Mouse (Mus musculus) forebrain, embryonic 10.5 days (tissue): ENCODE results near the gene Mrpl4. TPM values are rescaled to one million over a fixed set of nuclear protein-coding genes. Genes with fewer than 3 reads are reported as not detected.

Experiments used
- DNase-seq: peaks from one replicate; pipeline ENCODE4 v3.0.0-alpha.2; 2017; ENCODE audit warnings: low spot score; ENCODE audit errors: extremely low spot score
- H3K27ac ChIP-seq: fragments of 300-500 bp; sonication (generic); 2 replicates; pipeline ENCODE4 v1.5.1; 2016; ENCODE audit warnings: mild to moderate bottlenecking
- H3K27me3 ChIP-seq: fragments of 300-500 bp; sonication (generic); 2 replicates; pipeline ENCODE4 v1.6.1; 2016; ENCODE audit warnings: mild to moderate bottlenecking; ENCODE audit not compliant: poor library complexity, severe bottlenecking
- H3K36me3 ChIP-seq: fragments of 300-500 bp; sonication (generic); replicated peaks from 2 replicates; pipeline ENCODE4 v1.6.1; 2016; ENCODE audit warnings: mild to moderate bottlenecking, moderate library complexity
- H3K4me1 ChIP-seq: fragments of 300-500 bp; sonication (generic); 2 replicates; pipeline ENCODE4 v1.6.1; 2016
- H3K4me3 ChIP-seq: fragments of 300-500 bp; sonication (generic); 2 replicates; pipeline ENCODE4 v1.5.1; 2016; ENCODE audit warnings: mild to moderate bottlenecking, moderate library complexity
- H3K9me3 ChIP-seq: fragments of 300-500 bp; sonication (generic); 2 replicates; pipeline ENCODE4 v1.6.1; 2016; ENCODE audit warnings: mild to moderate bottlenecking, moderate library complexity
- WGBS: fragments of 180-500 bp; shearing (Covaris S2); methylation state at CpG from one replicate; pipeline ENCODE4 v1.1.7; 2016; 5-methylcytosine and 5-hydroxymethylcytosine counted together
- polyA plus RNA-seq: library from polyadenylated mRNA; unstranded; fragments of >200 nt; fragmentation: Nextera tagmentation; extraction: Ambion mirVana; gene quantifications from 2 replicates; pipeline ENCODE4 v1.2.1, GENCODE M21; 2016

The Mrpl4 gene
- polyA plus RNA-seq, 1 experiment from 2014 or later = 154 TPM

- Histone ChIP-seq H3K36me3 (no peaks in the 10 kb centered on the region), H3K27ac (no peak overlapping the region), H3K9me3 (no peaks in the 10 kb centered on the region), H3K4me3 (0 out of 2 replicates have a peak overlapping the region, but pooled peaks have one; percentile 50), H3K4me1 (peaks cover 50% of the 10 kb centered on the region), H3K27me3 (peaks cover 87% of the 10 kb centered on the region)
- 75% methylated on average over 6 of the region's 6 CpGs for WGBS
- DNase-seq = no peak
These were observed 26.1 kb downstream of the Mrpl4 start for GRCm38 (mm10) chr9:21028560-21029110.

- Histone ChIP-seq H3K9me3 (no peaks in the 10 kb centered on the region), H3K27ac (peak within 1 kb of the TSS; percentile 76), H3K4me1 (peaks cover 52% of the 10 kb centered on the region), H3K36me3 (no peaks in the 10 kb centered on the region), H3K4me3 (peak within 1 kb of the TSS; percentile 50), H3K27me3 (peaks cover 95% of the 10 kb centered on the region)
- DNase-seq = peak; percentile 79
- 1% methylated on average over 37 of the region's 37 CpGs for WGBS
These were observed 26.9 kb downstream of the Mrpl4 start, which contains the start of gene Icam4 for GRCm38 (mm10) chr9:21029291-21030054. Gene Icam4, plus strand, starts transcription at chr9:21029373.

GRCm38 (mm10) chr9:21030055-21030600, 27.6 kb downstream of the Mrpl4 start:
- H3K36me3 ChIP-seq = no peaks in the 10 kb centered on the region
- peak overlapping the region; percentile 50 for H3K4me3 ChIP-seq
- no peaks in the 10 kb centered on the region for H3K9me3 ChIP-seq
- WGBS = 21% methylated on average over 22 of the region's 22 CpGs
- H3K27me3 ChIP-seq = peaks cover 100% of the 10 kb centered on the region
- no peak for DNase-seq
- peaks cover 59% of the 10 kb centered on the region for H3K4me1 ChIP-seq
- H3K27ac ChIP-seq = 0 out of 2 replicates have a peak overlapping the region, but pooled peaks have one; percentile 76

GRCm38 (mm10) chr9:21030781-21031250, 28.3 kb downstream of the Mrpl4 start:
- peak; percentile 81 for DNase-seq
- WGBS = under 1% methylated on average over 13 of the region's 13 CpGs
- no peak overlapping the region for H3K27ac ChIP-seq
- peaks cover 63% of the 10 kb centered on the region for H3K4me1 ChIP-seq
- H3K4me3 ChIP-seq = peak overlapping the region; percentile 50
- peaks cover 100% of the 10 kb centered on the region for H3K27me3 ChIP-seq
- H3K9me3 ChIP-seq = no peaks in the 10 kb centered on the region
- no peaks in the 10 kb centered on the region for H3K36me3 ChIP-seq

GRCm38 (mm10) chr9:21031251-21031895, 28.8 kb downstream of the Mrpl4 start:
- peak; percentile 60 for DNase-seq
- no peak overlapping the region for H3K27ac ChIP-seq
- H3K4me3 ChIP-seq = peak overlapping the region; percentile 50
- H3K4me1 ChIP-seq = peaks cover 68% of the 10 kb centered on the region
- no peaks in the 10 kb centered on the region for H3K9me3 ChIP-seq
- H3K36me3 ChIP-seq = no peaks in the 10 kb centered on the region
- peaks cover 100% of the 10 kb centered on the region for H3K27me3 ChIP-seq
- WGBS = 0% methylated on average over 36 of the region's 36 CpGs

- H3K4me1 ChIP-seq = peaks cover 74% of the 10 kb centered on the region
These were observed 29.4 kb downstream of the Mrpl4 start, which contains the start of gene Icam5 for GRCm38 (mm10) chr9:21031896-21032351. Gene Icam5, plus strand, starts transcription at chr9:21032073.

GRCm38 (mm10) chr9:21032491-21032890, 30.0 kb downstream of the Mrpl4 start:
- H3K9me3 ChIP-seq = no peaks in the 10 kb centered on the region
- H3K4me1 ChIP-seq = peaks cover 80% of the 10 kb centered on the region

More at GRCm38 (mm10) chr9:21031896-21032351, 29.4 kb downstream of the Mrpl4 start, which contains the start of gene Icam5:
- DNase-seq = peak; percentile 39
- H3K27ac ChIP-seq = peak within 1 kb of the TSS; percentile 5; the same call in 1 of the 2 replicates
- no peaks in the 10 kb centered on the region for H3K9me3 ChIP-seq
- no peaks in the 10 kb centered on the region for H3K36me3 ChIP-seq
- WGBS = under 1% methylated on average over 35 of the region's 35 CpGs
- peaks cover 100% of the 10 kb centered on the region for H3K27me3 ChIP-seq
- H3K4me3 ChIP-seq = peak within 1 kb of the TSS; percentile 50

GRCm38 (mm10) chr9:21033136-21033535, 30.6 kb downstream of the Mrpl4 start:
- peaks cover 100% of the 10 kb centered on the region for H3K27me3 ChIP-seq
- H3K27ac ChIP-seq = no peak overlapping the region
- H3K4me1 ChIP-seq = peaks cover 81% of the 10 kb centered on the region
- peak overlapping the region; percentile 50 for H3K4me3 ChIP-seq
- H3K9me3 ChIP-seq = no peaks in the 10 kb centered on the region
- under 1% methylated on average over 34 of the region's 34 CpGs for WGBS
- H3K36me3 ChIP-seq = no peaks in the 10 kb centered on the region
- DNase-seq = peak; percentile 71

More at GRCm38 (mm10) chr9:21032491-21032890, 30.0 kb downstream of the Mrpl4 start:
- peaks cover 100% of the 10 kb centered on the region for H3K27me3 ChIP-seq
- H3K27ac ChIP-seq = no peak overlapping the region
- no peaks in the 10 kb centered on the region for H3K36me3 ChIP-seq
- DNase-seq = no peak
- 4% methylated on average over 7 of the region's 7 CpGs for WGBS
- H3K4me3 ChIP-seq = peak overlapping the region; percentile 50

GRCm38 (mm10) chr9:21034481-21035085, 32.0 kb downstream of the Mrpl4 start:
- peak; percentile 26 for DNase-seq
- Histone ChIP-seq H3K4me1 (peaks cover 80% of the 10 kb centered on the region), H3K27ac (no peak overlapping the region), H3K36me3 (no peaks in the 10 kb centered on the region), H3K27me3 (peaks cover 100% of the 10 kb centered on the region), H3K9me3 (peaks cover 6% of the 10 kb centered on the region; the same call in 1 of the 2 replicates), H3K4me3 (no peak overlapping the region)
- WGBS = 1% methylated on average over 17 of the region's 17 CpGs

GRCm38 (mm10) chr9:21035586-21035985, 33.0 kb downstream of the Mrpl4 start:
- Histone ChIP-seq H3K4me3 (peak overlapping the region; percentile 24; the same call in 1 of the 2 replicates), H3K36me3 (no peaks in the 10 kb centered on the region), H3K4me1 (peaks cover 70% of the 10 kb centered on the region), H3K27ac (no peak overlapping the region), H3K27me3 (peaks cover 100% of the 10 kb centered on the region), H3K9me3 (peaks cover 6% of the 10 kb centered on the region; the same call in 1 of the 2 replicates)
- WGBS = 10% methylated on average over 9 of the region's 9 CpGs
- DNase-seq = no peak

- WGBS = 5% methylated on average over 20 of the region's 20 CpGs
- peaks cover 6% of the 10 kb centered on the region; the same call in 1 of the 2 replicates for H3K9me3 ChIP-seq
- peaks cover 66% of the 10 kb centered on the region for H3K4me1 ChIP-seq
- H3K27ac ChIP-seq = no peak overlapping the region
- peaks cover 100% of the 10 kb centered on the region for H3K27me3 ChIP-seq
- no peak overlapping the region for H3K4me3 ChIP-seq
- no peaks in the 10 kb centered on the region for H3K36me3 ChIP-seq
- DNase-seq = no peak
These were observed 33.6 kb downstream of the Mrpl4 start for GRCm38 (mm10) chr9:21036161-21036560.

- no peak for DNase-seq
- H3K4me1 ChIP-seq = peaks cover 61% of the 10 kb centered on the region
- WGBS = 3% methylated on average over 22 of the region's 22 CpGs
These were observed 34.1 kb downstream of the Mrpl4 start for GRCm38 (mm10) chr9:21036666-21037065.

More at GRCm38 (mm10) chr9:21036666-21037065, 34.1 kb downstream of the Mrpl4 start:
- H3K36me3 ChIP-seq = no peaks in the 10 kb centered on the region
- H3K27ac ChIP-seq = no peak overlapping the region
- H3K27me3 ChIP-seq = peaks cover 99% of the 10 kb centered on the region
- H3K4me3 ChIP-seq = peak overlapping the region; percentile 49; the same call in 1 of the 2 replicates
- H3K9me3 ChIP-seq = peaks cover 6% of the 10 kb centered on the region; the same call in 1 of the 2 replicates
